Comparison of ENCODE assay signal across 8 mouse cellular contexts in genomic region chr6:88840791-88841513, GRCm38 (mm10). TPM values are rescaled to one million over a fixed set of nuclear protein-coding genes. Genes with fewer than 3 reads are reported as not detected.
DNase-seq lines count a peak whose midpoint lies in the region; ATAC-seq lines count a peak whose summit lies in the region.

No protein-coding gene starts in this region.

- peak overlapping the region; percentile 87 for H3K4me3 ChIP-seq in erythroblast, embryonic 14.5 days (replicated peaks)
- H3K4me3 ChIP-seq in forebrain, embryonic 16.5 days (replicated peaks; ENCODE audit: low read length): peak overlapping the region; percentile 81
- peak overlapping the region; percentile 81 for H3K4me3 ChIP-seq in liver, embryonic 15.5 days (replicated peaks)

- H3K4me2 ChIP-seq in forebrain, embryonic 16.5 days (ENCODE audit: low read length): peak overlapping the region; percentile 97
- peak overlapping the region; percentile 100 for H3K4me2 ChIP-seq in liver, embryonic 15.5 days

- peak; percentile 20 for DNase-seq in CD4-positive helper T cell, adult 2 months (ENCODE audit: low read depth, low spot score)
- no peak for DNase-seq in frontal cortex, postnatal 25 days (ENCODE audit: low spot score in 2 of 2)
- no peak for DNase-seq in kidney, adult 18-20 months

- H3K27ac ChIP-seq in forebrain, embryonic 16.5 days (ENCODE audit: low read length): peak overlapping the region; percentile 66
- peak overlapping the region; percentile 98 for H3K27ac ChIP-seq in liver, embryonic 15.5 days (replicated peaks)

- 54% methylated on average over 9 of the region's 9 CpGs for WGBS in forebrain, embryonic 16.5 days
- 51% methylated on average over 9 of the region's 9 CpGs for WGBS in liver, embryonic 15.5 days (ENCODE audit: insufficient replicate concordance)

- ATAC-seq in erythroblast, adult 5-6 weeks (replicated peaks; ENCODE audit: low FRiP score, poor library complexity, severe bottlenecking): no peak
- no peak for ATAC-seq in forebrain, embryonic 16.5 days
- no peak for ATAC-seq in liver, embryonic 15.5 days (ENCODE audit: insufficient read depth)
- ATAC-seq in frontal cortex, adult (ENCODE audit: low TSS enrichment): no peak

- peaks cover 78% of the 10 kb centered on the region for H3K4me1 ChIP-seq in erythroblast, embryonic 14.5 days (ENCODE audit: control insufficient read depth)
- peaks cover 20% of the 10 kb centered on the region for H3K4me1 ChIP-seq in forebrain, embryonic 16.5 days (replicated peaks; ENCODE audit: control insufficient read depth, insufficient read depth, low read length)
- peaks cover 54% of the 10 kb centered on the region for H3K4me1 ChIP-seq in liver, embryonic 15.5 days (replicated peaks)

- H3K9ac ChIP-seq in forebrain, embryonic 16.5 days (replicated peaks; ENCODE audit: low read depth, low read length): peak overlapping the region; percentile 85
- peak overlapping the region; percentile 90 for H3K9ac ChIP-seq in liver, embryonic 15.5 days

- peaks cover 8% of the 10 kb centered on the region for H3K27me3 ChIP-seq in erythroblast, embryonic 14.5 days (ENCODE audit: control insufficient read depth)
- no peaks in the 10 kb centered on the region for H3K27me3 ChIP-seq in forebrain, embryonic 16.5 days (replicated peaks; ENCODE audit: control insufficient read depth, insufficient read depth, low read length)
- 0 out of 2 replicates have a peak, but pooled peaks cover 6% of the 10 kb centered on the region for H3K27me3 ChIP-seq in liver, embryonic 15.5 days

- H3K36me3 ChIP-seq in erythroblast, embryonic 14.5 days (ENCODE audit: control insufficient read depth): peaks cover 49% of the 10 kb centered on the region
- H3K36me3 ChIP-seq in forebrain, embryonic 16.5 days (ENCODE audit: control insufficient read depth, insufficient read depth): peaks cover 28% of the 10 kb centered on the region
- H3K36me3 ChIP-seq in liver, embryonic 15.5 days (replicated peaks): peaks cover 44% of the 10 kb centered on the region

- H3K9me3 ChIP-seq in erythroblast, embryonic 14.5 days (ENCODE audit: control insufficient read depth, low read length): no peaks in the 10 kb centered on the region
- H3K9me3 ChIP-seq in forebrain, embryonic 16.5 days (ENCODE audit: control insufficient read depth, low read length): no peaks in the 10 kb centered on the region
- H3K9me3 ChIP-seq in liver, embryonic 15.5 days (replicated peaks): no peaks in the 10 kb centered on the region

RNA-seq across cellular contexts. Expression of gene Abtb1, which starts 0.8 kb away (rescaled TPM):
- polyA plus RNA-seq in erythroblast, embryonic 14.5 days (2012): 21.3 and 21.4 TPM in 2 replicates
- 78.6 and 90.1 TPM in 2 replicates for total RNA-seq in erythroblast, adult 5-6 weeks (2015; ENCODE audit: low replicate concordance)
- 218 and 344 TPM in 2 replicates for total RNA-seq in erythroblast, adult 5-6 weeks (2017; ENCODE audit: low replicate concordance)
- polyA plus RNA-seq in forebrain, embryonic 16.5 days (2015; fragmentation: Nextera tagmentation; extraction: Ambion mirVana): 44.7 and 47.0 TPM in 2 replicates
- polyA plus RNA-seq in liver, embryonic 15.5 days (2015; fragmentation: Nextera tagmentation; extraction: Ambion mirVana): 57.7 and 66.9 TPM in 2 replicates

RNA-seq across cellular contexts. Expression of gene Podxl2, which starts 33.9 kb away (rescaled TPM):
- 0.18 and 0.28 TPM in 2 replicates for polyA plus RNA-seq in erythroblast, embryonic 14.5 days (2012)
- total RNA-seq in erythroblast, adult 5-6 weeks (2015; ENCODE audit: low replicate concordance): not detected in 2 replicates
- not detected in 2 replicates for total RNA-seq in erythroblast, adult 5-6 weeks (2017; ENCODE audit: low replicate concordance)
- 592 and 647 TPM in 2 replicates for polyA plus RNA-seq in forebrain, embryonic 16.5 days (2015; fragmentation: Nextera tagmentation; extraction: Ambion mirVana)
- polyA plus RNA-seq in liver, embryonic 15.5 days (2015; fragmentation: Nextera tagmentation; extraction: Ambion mirVana): 1.7 and 1.8 TPM in 2 replicates

RNA-seq across cellular contexts. Expression of gene Mcm2, which starts 57.6 kb away (rescaled TPM):
- 101 and 128 TPM in 2 replicates for polyA plus RNA-seq in erythroblast, embryonic 14.5 days (2012)
- total RNA-seq in erythroblast, adult 5-6 weeks (2015; ENCODE audit: low replicate concordance): 30.6 and 34.7 TPM in 2 replicates
- total RNA-seq in erythroblast, adult 5-6 weeks (2017; ENCODE audit: low replicate concordance): 78.5 and 87.8 TPM in 2 replicates
- polyA plus RNA-seq in forebrain, embryonic 16.5 days (2015; fragmentation: Nextera tagmentation; extraction: Ambion mirVana): 60.2 and 64.6 TPM in 2 replicates
- polyA plus RNA-seq in liver, embryonic 15.5 days (2015; fragmentation: Nextera tagmentation; extraction: Ambion mirVana): 147 and 155 TPM in 2 replicates

Comparison
In these comparisons a context has a peak if more than half of its experiments do, and no peak if none do; other contexts are left out.
1. RNA of gene Podxl2, which starts 33.9 kb away (polyA plus RNA-seq): 592 to 647 TPM in forebrain, embryonic 16.5 days; 1.7 to 1.8 TPM in liver, embryonic 15.5 days and 0.18 to 0.28 TPM in erythroblast, embryonic 14.5 days; every median in the first group is over 100 times any median in the second.
2. Peak in every context shown above with its lines, with median percentiles within 50 percentile points of each other: H3K4me3 ChIP-seq.